Mouse (Mus musculus) adrenal gland, postnatal 4 days (tissue): ENCODE measurements around the gene Pgap3. TPM values are rescaled to one million over a fixed set of nuclear protein-coding genes. Genes with fewer than 3 reads are reported as not detected.

Experiments
- total RNA-seq, 2 experiments: library from RNA; stranded (reverse); gene quantifications; 2 replicates each; pipeline ENCODE4 v1.2.3; 2021

Pgap3 gene
- total RNA-seq, 2 experiments from 2014 or later = 9.7 to 11.0 TPM

Other genes with a start within 250 kb of the Pgap3 start
- 10 to 100 TPM; 60.9 to 62.4 TPM for gene Med1, start 207.2 kb downstream of the Pgap3 start, total RNA-seq
- 10 to 100 TPM; 50.8 to 53.8 TPM for gene Cdk12, start 197.4 kb downstream of the Pgap3 start, total RNA-seq
- under 1 TPM in 1 of 2 experiments, not detected in 1; 0.34 TPM for gene Neurod2, start 70.8 kb downstream of the Pgap3 start, total RNA-seq
- 1 to 10 TPM; 1.3 to 1.9 TPM for gene Ppp1r1b, start 52.1 kb downstream of the Pgap3 start, total RNA-seq
- 10 to 100 TPM; 30.3 to 30.9 TPM for gene Stard3, start 42.1 kb downstream of the Pgap3 start, total RNA-seq
- gene Tcap, start 16.7 kb downstream of the Pgap3 start, total RNA-seq = 10 to 100 TPM in 1 of 2 experiments, 1 to 10 TPM in 1; 8.6 to 16.7 TPM
- 100 to 1,000 TPM; 686 to 903 TPM for gene Pnmt, start 14.0 kb downstream of the Pgap3 start, total RNA-seq
- gene Erbb2, start 12.0 kb upstream of the Pgap3 start, total RNA-seq = 10 to 100 TPM; 10.8 to 19.4 TPM
- gene Mien1, start 38.5 kb upstream of the Pgap3 start, total RNA-seq = 10 to 100 TPM; 53.5 to 55.3 TPM
- gene Grb7, start 45.9 kb upstream of the Pgap3 start, total RNA-seq = 10 to 100 TPM in 1 of 2 experiments, 1 to 10 TPM in 1; 5.9 to 10.3 TPM
- gene Ikzf3, start 145.5 kb upstream of the Pgap3 start, total RNA-seq = 1 to 10 TPM in 1 of 2 experiments, under 1 TPM in 1; 0.36 to 1.4 TPM
- gene Zpbp2, start 150.6 kb upstream of the Pgap3 start, total RNA-seq = under 1 TPM in 1 of 2 experiments, not detected in 1; 0.45 TPM
- gene Ormdl3, start 186.9 kb upstream of the Pgap3 start, total RNA-seq = 10 to 100 TPM; 74.7 to 84.1 TPM
- not detected for gene Lrrc3c, start 197.8 kb upstream of the Pgap3 start, total RNA-seq
- 10 to 100 TPM; 23.3 to 26.6 TPM for gene Gm12355, start 225.2 kb upstream of the Pgap3 start, total RNA-seq
- gene Gsdma3, start 225.9 kb upstream of the Pgap3 start, total RNA-seq = 10 to 100 TPM; 12.0 to 14.5 TPM
- under 1 TPM; 0.25 to 0.48 TPM for gene Gsdma2, start 246.3 kb upstream of the Pgap3 start, total RNA-seq